Mouse (Mus musculus): ENCODE results near the gene Ipo7.

GRCm38 (mm10) chr7:109991286-109991685 is 26.8 kb upstream of the Ipo7 start:
- TF ChIP-seq POLR2A (IDR thresholded peaks at IDR 0.05; ENCODE audit: control insufficient read depth, low read depth, low read length) = no peak
- TF ChIP-seq CTCF (IDR thresholded peaks at IDR 0.05; ENCODE audit: control insufficient read depth, insufficient read depth, insufficient replicate concordance, low read depth, low read length) = no peak
